Mouse (Mus musculus) neural tube, embryonic 10.5 days (tissue): ENCODE measurements around the gene Dmkn.
"Not testable (repeated sequence)": the region's sequence is repeated elsewhere in the genome, so short reads cannot be mapped to it uniquely, and the experiment has no call there.

Experiments
- DNase-seq: peaks from one replicate; pipeline ENCODE4 v3.0.0-alpha.2; 2017; ENCODE audit warnings: low spot score; ENCODE audit errors: extremely low spot score

Dmkn gene

GRCm38 (mm10) chr7:30763456-30763855 is at the start of gene Dmkn:
Dmkn (plus strand) TSS chr7:30763756.
- DNase-seq: no peak

GRCm38 (mm10) chr7:30717006-30717715 is 46.4 kb upstream of the Dmkn start:
- peak; percentile 80 for DNase-seq

- no peak for DNase-seq
Measured at GRCm38 (mm10) chr7:30717716-30718046, 45.9 kb upstream of the Dmkn start.

GRCm38 (mm10) chr7:30719669-30720068 is 43.9 kb upstream of the Dmkn start:
- no peak for DNase-seq

- no peak for DNase-seq
Measured at GRCm38 (mm10) chr7:30721286-30721685, 42.3 kb upstream of the Dmkn start.

GRCm38 (mm10) chr7:30723274-30723953 is 40.1 kb upstream of the Dmkn start:
- DNase-seq: no peak

- no peak for DNase-seq
Measured at GRCm38 (mm10) chr7:30728214-30728613, 35.3 kb upstream of the Dmkn start.

GRCm38 (mm10) chr7:30728739-30729395 is 34.7 kb upstream of the Dmkn start:
- no peak for DNase-seq

GRCm38 (mm10) chr7:30729396-30730063 is 34.0 kb upstream of the Dmkn start, which contains the start of gene Tmem147:
Tmem147 (minus strand) TSS chr7:30729540.
- peak; percentile 95 for DNase-seq

GRCm38 (mm10) chr7:30730064-30730722 is 33.4 kb upstream of the Dmkn start:
- not testable (repeated sequence) for DNase-seq

GRCm38 (mm10) chr7:30736211-30736610 is 27.3 kb upstream of the Dmkn start:
- no peak for DNase-seq

- DNase-seq: not testable (repeated sequence)
Measured at GRCm38 (mm10) chr7:30742570-30742969, 21.0 kb upstream of the Dmkn start.

- not testable (repeated sequence) for DNase-seq
Measured at GRCm38 (mm10) chr7:30743617-30744016, 19.9 kb upstream of the Dmkn start, which contains the start of gene Gapdhs. Gapdhs (minus strand) TSS chr7:30743681.

- DNase-seq: no peak
Measured at GRCm38 (mm10) chr7:30744022-30744598, 19.4 kb upstream of the Dmkn start.

GRCm38 (mm10) chr7:30747525-30748204 is 15.9 kb upstream of the Dmkn start:
- DNase-seq: no peak

- DNase-seq: no peak
Measured at GRCm38 (mm10) chr7:30749824-30750606, 13.5 kb upstream of the Dmkn start.

GRCm38 (mm10) chr7:30751086-30751669 is 12.4 kb upstream of the Dmkn start, which contains the start of gene Sbsn:
Sbsn (plus strand) TSS chr7:30751471.
- DNase-seq: no peak

GRCm38 (mm10) chr7:30757001-30757400 is 6.6 kb upstream of the Dmkn start:
- no peak for DNase-seq

GRCm38 (mm10) chr7:30758853-30759252 is 4.7 kb upstream of the Dmkn start:
- DNase-seq: peak; percentile 34
